Mouse (Mus musculus) layer of hippocampus, adult 2 months (tissue): Measurements from ENCODE around the gene Mc3r. TPM values are rescaled to one million over a fixed set of nuclear protein-coding genes. Genes with fewer than 3 reads are reported as not detected.

ENCODE experiments used
- DNase-seq, 2 experiments: peaks; one replicate each; pipeline ENCODE4 v3.0.0; 2022; ENCODE audit warnings: low spot score in 2 of 2
- H3K27ac ChIP-seq: fragments of 200-600 bp; 2 replicates; pipeline ENCODE4 v1.8.1; 2022
- H3K4me3 ChIP-seq: fragments of 200-600 bp; 2 replicates; pipeline ENCODE4 v1.8.1; 2022; ENCODE audit warnings: mild to moderate bottlenecking
- CTCF ChIP-seq: fragments of 200-600 bp; conservative IDR thresholded peaks from 2 replicates; pipeline ENCODE4 v1.8.1; 2022; ENCODE audit warnings: antibody characterized with exemption, mild to moderate bottlenecking, moderate library complexity
- total RNA-seq, 2 experiments: library from RNA; stranded (reverse); gene quantifications; 2 replicates each; pipeline ENCODE4 v1.2.3; 2021

The Mc3r gene
- total RNA-seq, 2 experiments from 2014 or later = not detected

- Histone ChIP-seq H3K27ac (no peak overlapping the region), H3K4me3 (no peak overlapping the region)
- no peak for DNase-seq
- no peak for TF ChIP-seq CTCF
Measured at GRCm38 (mm10) chr2:172223451-172224200, 24.7 kb upstream of the Mc3r start.

GRCm38 (mm10) chr2:172226945-172227344 is 21.3 kb upstream of the Mc3r start:
- H3K4me3 ChIP-seq = no peak overlapping the region
- peak; percentile 89 for TF ChIP-seq CTCF
- H3K27ac ChIP-seq = no peak overlapping the region
- DNase-seq = peak; percentile 74

GRCm38 (mm10) chr2:172227808-172228207 is 20.5 kb upstream of the Mc3r start:
- TF ChIP-seq CTCF = peak; percentile 56
- no peak overlapping the region for H3K4me3 ChIP-seq
- no peak for DNase-seq
- no peak overlapping the region for H3K27ac ChIP-seq

GRCm38 (mm10) chr2:172229190-172229589 is 19.1 kb upstream of the Mc3r start:
- DNase-seq = no peak
- TF ChIP-seq CTCF = no peak

DNA sequence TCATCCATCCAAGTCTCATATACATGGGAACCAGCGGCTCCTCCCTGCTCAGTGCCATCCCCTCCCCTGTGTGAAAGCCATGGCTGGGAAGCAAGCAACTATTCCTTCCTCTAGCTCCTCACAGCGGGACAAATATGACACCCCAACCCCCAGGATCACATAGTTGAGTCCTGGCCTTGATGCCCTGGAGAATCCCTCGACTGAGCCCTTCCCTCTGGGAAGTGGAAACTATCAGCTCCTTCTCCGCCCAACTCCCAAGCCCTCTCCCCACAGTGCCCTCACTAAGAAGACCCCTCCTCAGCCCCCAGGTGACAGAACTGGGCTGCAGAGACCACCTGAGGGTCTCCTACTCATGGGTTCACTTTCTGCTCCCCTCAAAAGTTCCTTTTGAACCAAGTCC is 18.2 kb upstream of the Mc3r start:
- no peak for DNase-seq
- H3K27ac ChIP-seq = no peak overlapping the region
- no peak for TF ChIP-seq CTCF
- H3K4me3 ChIP-seq = no peak overlapping the region

More at GRCm38 (mm10) chr2:172229190-172229589, 19.1 kb upstream of the Mc3r start:
- Histone ChIP-seq H3K27ac (no peak overlapping the region), H3K4me3 (no peak overlapping the region)

DNA sequence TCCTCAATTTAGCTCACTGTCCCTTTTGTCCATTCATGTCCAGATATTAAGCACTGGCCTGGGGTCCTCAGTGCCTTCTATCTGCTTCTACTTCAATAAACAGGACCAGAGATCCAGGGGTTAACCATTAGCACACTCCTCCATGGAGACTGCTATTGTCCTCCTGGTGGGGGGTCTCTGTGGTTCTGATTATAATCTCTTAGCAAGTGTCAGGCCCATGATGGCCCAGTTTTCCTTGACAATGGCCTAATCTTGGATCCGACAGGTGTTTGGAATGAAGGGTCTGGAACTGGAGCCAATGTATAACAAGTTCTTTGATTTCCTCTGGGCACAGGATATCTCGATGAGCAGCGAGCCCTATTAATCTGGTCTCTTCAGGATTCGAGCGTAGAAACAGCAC is 10.1 kb upstream of the Mc3r start:
- no peak overlapping the region for H3K4me3 ChIP-seq
- DNase-seq = no peak
- TF ChIP-seq CTCF = no peak

DNA sequence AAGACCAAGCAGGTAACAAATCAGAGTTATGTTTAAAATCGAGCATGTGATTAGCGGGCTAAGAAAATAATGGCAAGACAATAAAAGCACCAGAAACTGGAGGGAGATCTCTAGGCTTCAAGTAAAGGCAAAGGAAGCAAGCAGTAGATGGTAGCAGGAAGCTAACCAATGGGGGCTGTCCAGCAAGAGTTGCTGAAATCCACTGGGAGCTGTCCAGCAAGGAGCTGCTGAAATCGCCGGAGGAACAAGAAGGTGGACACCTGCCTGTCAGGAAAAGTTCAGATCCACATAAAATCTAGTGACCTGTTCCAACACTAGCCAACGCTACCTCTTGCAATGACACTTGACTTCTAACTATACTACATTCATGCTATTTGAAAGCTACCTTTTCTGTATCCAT is 7.3 kb upstream of the Mc3r start:
- TF ChIP-seq CTCF = no peak
- DNase-seq = no peak
- H3K27ac ChIP-seq = no peak overlapping the region
- no peak overlapping the region for H3K4me3 ChIP-seq

More for the DNA sequence above, 10.1 kb upstream of the Mc3r start:
- H3K27ac ChIP-seq = no peak overlapping the region

GRCm38 (mm10) chr2:172245497-172245896 is 2.8 kb upstream of the Mc3r start:
- Histone ChIP-seq H3K4me3 (no peak overlapping the region), H3K27ac (no peak overlapping the region)
- DNase-seq = no peak
- no peak for TF ChIP-seq CTCF

GRCm38 (mm10) chr2:172249336-172249735 is 1.0 kb downstream of the Mc3r start:
- DNase-seq = no peak
- Histone ChIP-seq H3K4me3 (no peak overlapping the region), H3K27ac (no peak overlapping the region)
- TF ChIP-seq CTCF = peak; percentile 77

DNA sequence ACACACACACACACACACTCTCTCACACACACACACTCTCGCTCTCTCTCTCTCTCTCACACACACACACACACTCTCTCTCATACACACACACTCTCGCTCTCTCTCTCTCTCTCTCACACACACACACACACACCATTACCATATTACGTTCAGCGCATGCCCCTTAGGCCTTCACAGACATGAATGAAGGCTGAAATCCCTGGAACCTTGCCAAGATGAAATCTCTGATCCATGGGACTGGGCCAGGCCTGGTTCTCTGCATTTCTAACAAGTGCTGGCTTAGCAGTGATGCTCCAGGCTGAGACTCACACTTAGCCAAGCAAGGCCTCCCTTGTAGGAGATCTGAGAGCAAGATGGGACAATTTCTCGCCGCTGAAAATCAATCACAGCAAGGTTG is 8.1 kb downstream of the Mc3r start:
- DNase-seq = no peak
- Histone ChIP-seq H3K4me3 (no peak overlapping the region), H3K27ac (no peak overlapping the region)
- TF ChIP-seq CTCF = no peak

GRCm38 (mm10) chr2:172256956-172257355 is 8.7 kb downstream of the Mc3r start:
- no peak for TF ChIP-seq CTCF
- DNase-seq = peak in 1 of 2 experiments; percentile 23
- H3K4me3 ChIP-seq = no peak overlapping the region
- peak overlapping the region; percentile 39; the same call in 1 of the 2 replicates for H3K27ac ChIP-seq

- no peak overlapping the region; the same call in 1 of the 2 replicates for H3K27ac ChIP-seq
- DNase-seq = no peak
- no peak for TF ChIP-seq CTCF
- H3K4me3 ChIP-seq = no peak overlapping the region
Measured at GRCm38 (mm10) chr2:172257471-172258065, 9.3 kb downstream of the Mc3r start.

DNA sequence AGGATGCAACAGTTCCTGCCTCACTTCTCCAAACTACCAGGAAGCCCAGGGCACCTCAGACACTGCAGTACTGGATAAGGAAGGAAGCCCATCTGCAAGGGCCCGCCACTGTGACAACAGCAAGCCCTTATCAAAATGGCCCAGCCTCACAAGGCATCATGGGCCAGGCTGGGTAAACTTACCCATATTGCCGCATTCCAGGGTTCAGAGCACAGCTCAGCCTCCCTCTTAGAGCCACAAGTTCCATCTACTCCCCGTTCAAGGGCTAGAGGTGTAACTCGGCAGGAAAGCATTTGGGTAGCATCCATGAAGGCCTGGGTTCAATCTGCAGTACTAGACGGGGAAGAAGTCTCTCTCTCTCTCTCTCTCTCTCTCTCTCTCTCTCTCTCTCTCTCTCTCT is 11.8 kb downstream of the Mc3r start:
- Histone ChIP-seq H3K4me3 (no peak overlapping the region), H3K27ac (no peak overlapping the region)
- DNase-seq = no peak
- TF ChIP-seq CTCF = no peak

DNA sequence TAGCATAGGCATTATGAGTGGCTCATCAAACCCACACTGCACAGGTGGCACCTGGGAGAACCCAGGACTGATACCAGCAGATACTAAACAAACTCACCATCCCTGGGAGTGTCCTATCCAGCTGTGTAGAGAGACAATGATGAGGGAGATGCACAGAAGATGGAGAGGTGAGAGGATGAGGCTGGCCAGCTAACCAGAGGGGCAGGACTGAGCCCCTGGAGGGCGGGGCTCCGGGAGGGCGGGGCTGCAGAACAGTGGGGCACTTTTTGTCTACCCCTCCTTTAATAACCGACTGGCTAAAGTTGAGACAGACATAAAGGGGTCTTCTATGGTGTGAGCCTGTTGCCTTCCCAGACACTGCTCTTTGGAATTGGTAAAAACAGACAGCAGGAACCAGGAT is 13.1 kb downstream of the Mc3r start:
- no peak overlapping the region for H3K4me3 ChIP-seq
- H3K27ac ChIP-seq = no peak overlapping the region
- no peak for DNase-seq
- TF ChIP-seq CTCF = no peak
